Mouse (Mus musculus) E14TG2a.4 (cell line): ENCODE measurements around the gene Olfr1513.

Experiments
- CTCF ChIP-seq: conservative IDR thresholded peaks from 2 replicates; pipeline ENCODE4 v1.5.1; 2014; ENCODE audit warnings: low read length
- NANOG ChIP-seq: IDR thresholded peaks from 2 replicates; pipeline ENCODE4 v1.6.1; 2014; ENCODE audit warnings: borderline replicate concordance, low read length, mixed read lengths
- POU5F1 ChIP-seq: IDR thresholded peaks from 2 replicates; pipeline ENCODE4 v1.6.1; 2014; ENCODE audit warnings: low read length, borderline replicate concordance

GRCm38 (mm10) chr14:52310906-52311305 is 45.3 kb downstream of the Olfr1513 start:
- TF ChIP-seq CTCF (no peak), NANOG (no peak), POU5F1 (no peak)
